Mouse (Mus musculus) intestine, embryonic 14.5 days (tissue): ENCODE measurements around the gene D430042O09Rik. TPM values are rescaled to one million over a fixed set of nuclear protein-coding genes. Genes with fewer than 3 reads are reported as not detected.

Experiments used
- ATAC-seq: fragments of 200-750 bp; cut with Nextera tagmentation; replicated peaks from 2 replicates; pipeline ENCODE4 v1.8.0; 2017; ENCODE audit warnings: low read depth, moderate number of reproducible peaks, moderate TSS enrichment, moderate library complexity; ENCODE audit not compliant: low FRiP score, low TSS enrichment
- DNase-seq: peaks from one replicate; pipeline ENCODE4 v3.0.0-alpha.2; 2018; ENCODE audit warnings: low spot score
- H3K27ac ChIP-seq: fragments of 300-500 bp; sonication (generic); 2 replicates; pipeline ENCODE4 v1.5.1; 2014; ENCODE audit warnings: low read depth, mild to moderate bottlenecking, control low read depth
- H3K27me3 ChIP-seq: fragments of 300-500 bp; sonication (generic); replicated peaks from 2 replicates; pipeline ENCODE4 v1.6.1; 2014; ENCODE audit warnings: low read length, control low read depth; ENCODE audit not compliant: control insufficient read depth, insufficient read depth
- H3K36me3 ChIP-seq: fragments of 300-500 bp; sonication (generic); 2 replicates; pipeline ENCODE4 v1.6.1; 2014; ENCODE audit warnings: low read length, control low read depth; ENCODE audit not compliant: control insufficient read depth, insufficient read depth
- H3K4me1 ChIP-seq: fragments of 300-500 bp; sonication (generic); replicated peaks from 2 replicates; pipeline ENCODE4 v1.6.1; 2014; ENCODE audit warnings: low read length, control low read depth, mixed read lengths; ENCODE audit not compliant: control insufficient read depth, insufficient read depth
- H3K4me2 ChIP-seq: fragments of 300-500 bp; sonication (generic); 2 replicates; pipeline ENCODE4 v1.6.1; 2014; ENCODE audit warnings: low read length
- H3K4me3 ChIP-seq: fragments of 300-500 bp; sonication (generic); 2 replicates; pipeline ENCODE4 v1.5.1; 2014; ENCODE audit warnings: low read depth, low read length, control low read depth, mixed read lengths
- H3K9ac ChIP-seq: fragments of 300-500 bp; sonication (generic); 2 replicates; pipeline ENCODE4 v1.6.1; 2014; ENCODE audit warnings: mild to moderate bottlenecking, low read length
- H3K9me3 ChIP-seq: fragments of 300-500 bp; sonication (generic); 2 replicates; pipeline ENCODE4 v1.6.1; 2016; ENCODE audit warnings: low read length, control low read depth; ENCODE audit not compliant: control insufficient read depth
- WGBS: fragments of 180-500 bp; shearing (Covaris S2); extraction: QIAGEN DNeasy Blood & Tissue Kit; methylation state at CpG from one replicate; pipeline ENCODE4 v1.1.7; 2014; 5-methylcytosine and 5-hydroxymethylcytosine counted together
- polyA plus RNA-seq: library from polyadenylated mRNA; unstranded; fragments of >200 nt; fragmentation: Nextera tagmentation; extraction: Ambion mirVana; gene quantifications from 2 replicates; pipeline ENCODE4 v1.2.1, GENCODE M21; 2014

D430042O09Rik gene
- polyA plus RNA-seq, 1 experiment from 2014 or later, result 7.7 TPM

DNA sequence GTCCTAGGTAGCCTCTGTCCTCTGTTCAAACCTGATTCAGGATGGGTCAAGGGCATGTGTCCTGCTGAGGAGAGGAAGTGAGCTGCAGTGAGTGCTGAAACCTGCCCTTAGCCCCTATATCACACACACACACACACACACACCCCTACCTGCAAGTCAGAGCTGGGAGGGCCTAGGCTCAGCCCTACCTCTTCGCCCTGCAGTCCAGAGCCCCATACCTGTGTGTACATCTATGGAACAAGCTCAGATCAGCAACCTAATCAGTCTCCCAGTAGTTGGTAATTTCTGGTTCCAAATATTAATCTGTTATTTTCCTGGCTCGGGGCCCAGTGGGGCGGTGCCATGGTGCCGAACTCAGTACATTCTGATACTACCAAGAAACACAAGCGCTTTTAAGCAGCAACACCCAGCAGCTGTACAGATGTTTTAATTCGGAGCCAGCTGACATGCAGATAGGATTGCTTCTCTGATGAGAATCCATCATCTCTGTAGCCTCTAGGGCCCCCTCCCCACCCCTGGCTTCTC is 166.3 kb downstream of the D430042O09Rik start:
- no peak for DNase-seq
- Histone ChIP-seq H3K27ac (no peak overlapping the region), H3K9ac (no peak overlapping the region), H3K36me3 (no peaks in the 10 kb centered on the region), H3K4me2 (no peak overlapping the region), H3K4me3 (no peak overlapping the region), H3K4me1 (peaks cover 7% of the 10 kb centered on the region; the same call in 1 of the 2 replicates), H3K27me3 (no peaks in the 10 kb centered on the region), H3K9me3 (no peaks in the 10 kb centered on the region)
- 65% methylated on average over 6 of the region's 6 CpGs for whole genome bisulfite sequencing
- ATAC-seq, result no peak

DNA sequence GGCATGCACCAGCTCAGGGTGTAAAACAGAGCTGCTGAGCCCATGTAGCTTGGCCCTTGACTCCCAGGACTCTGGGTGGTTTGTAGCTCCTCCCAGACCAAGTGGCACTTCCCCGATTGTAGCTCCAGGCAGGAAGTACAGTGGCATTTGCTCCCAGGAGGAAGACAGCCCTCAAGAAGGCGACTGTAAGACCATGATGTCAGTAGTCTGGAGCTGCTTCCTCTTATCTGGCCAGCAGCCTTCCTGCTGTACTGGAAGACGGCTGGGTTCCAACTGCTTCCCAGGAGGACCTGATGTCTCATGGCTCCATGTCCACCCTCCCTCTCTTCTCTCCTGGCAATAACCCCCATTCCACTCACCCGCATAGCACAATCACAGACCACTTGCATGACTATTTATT is 170.4 kb downstream of the D430042O09Rik start:
- Histone ChIP-seq H3K4me1 (0 out of 2 replicates have a peak, but pooled peaks cover 4% of the 10 kb centered on the region), H3K9ac (no peak overlapping the region), H3K4me3 (no peak overlapping the region), H3K4me2 (no peak overlapping the region), H3K27me3 (no peaks in the 10 kb centered on the region), H3K27ac (no peak overlapping the region), H3K9me3 (no peaks in the 10 kb centered on the region), H3K36me3 (no peaks in the 10 kb centered on the region)
- no peak for DNase-seq
- WGBS, result 67% methylated on average over 4 of the region's 4 CpGs
- no peak for ATAC-seq

DNA sequence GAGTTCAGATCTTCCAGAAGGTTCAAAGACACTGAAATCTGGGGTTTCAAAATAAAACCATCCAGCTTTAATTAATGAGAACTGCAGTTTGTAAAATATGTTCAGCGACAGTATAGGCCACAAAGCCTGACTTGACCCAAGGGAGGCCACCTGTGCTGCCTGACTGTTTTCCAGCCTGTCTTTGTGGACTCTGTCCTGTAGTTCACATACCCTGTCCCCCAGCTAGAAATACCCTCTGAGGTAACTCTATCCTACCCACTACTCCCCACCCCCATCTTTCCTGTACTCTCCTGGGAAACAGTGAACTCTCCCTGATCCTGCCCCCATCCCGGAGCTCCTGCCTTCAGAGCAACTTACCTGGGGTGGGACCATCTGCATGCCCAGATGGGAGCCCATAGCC is 175.5 kb downstream of the D430042O09Rik start:
- no peaks in the 10 kb centered on the region for H3K4me1 ChIP-seq
- H3K4me2 ChIP-seq, result no peak overlapping the region
- DNase-seq (no peak), ATAC-seq (no peak)
- H3K9ac ChIP-seq, result no peak overlapping the region
- H3K4me3 ChIP-seq, result no peak overlapping the region
- 77% methylated on average over 2 of the region's 2 CpGs for WGBS
- no peak overlapping the region for H3K27ac ChIP-seq
- no peaks in the 10 kb centered on the region for H3K27me3 ChIP-seq
- no peaks in the 10 kb centered on the region for H3K9me3 ChIP-seq
- no peaks in the 10 kb centered on the region for H3K36me3 ChIP-seq

DNA sequence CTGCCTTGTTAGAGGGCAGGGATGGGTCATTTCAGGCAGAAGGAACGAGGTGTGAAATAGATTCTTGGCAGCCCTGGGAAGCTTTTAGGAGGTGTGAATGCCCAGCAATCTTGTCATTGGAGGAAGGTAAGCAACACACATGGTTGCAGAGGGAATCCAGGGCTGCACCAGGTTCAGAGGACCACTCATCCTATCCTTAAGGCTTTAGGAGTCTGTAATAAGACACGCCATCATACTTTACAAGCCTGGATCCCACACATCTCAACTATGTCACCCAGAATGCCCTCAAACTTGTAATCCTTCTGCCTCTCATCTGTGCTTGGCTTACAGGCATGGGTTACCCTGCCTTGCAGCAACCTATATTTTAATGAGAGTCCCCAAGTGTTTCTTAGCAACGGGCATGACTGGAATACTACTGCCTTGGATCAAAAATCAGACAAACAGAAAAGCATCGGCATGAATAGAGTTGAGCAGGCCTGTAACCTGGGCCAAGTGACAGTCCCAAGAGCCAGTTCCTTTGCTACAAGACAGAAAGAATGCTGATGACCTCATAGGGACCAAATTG is 178.5 kb downstream of the D430042O09Rik start:
- Histone ChIP-seq H3K9ac (no peak overlapping the region), H3K36me3 (no peaks in the 10 kb centered on the region), H3K27ac (no peak overlapping the region), H3K9me3 (no peaks in the 10 kb centered on the region), H3K4me1 (no peaks in the 10 kb centered on the region), H3K4me3 (no peak overlapping the region), H3K27me3 (no peaks in the 10 kb centered on the region), H3K4me2 (no peak overlapping the region)
- WGBS, result 68% methylated on average over 4 of the region's 4 CpGs
- no peak for DNase-seq
- ATAC-seq, result no peak

DNA sequence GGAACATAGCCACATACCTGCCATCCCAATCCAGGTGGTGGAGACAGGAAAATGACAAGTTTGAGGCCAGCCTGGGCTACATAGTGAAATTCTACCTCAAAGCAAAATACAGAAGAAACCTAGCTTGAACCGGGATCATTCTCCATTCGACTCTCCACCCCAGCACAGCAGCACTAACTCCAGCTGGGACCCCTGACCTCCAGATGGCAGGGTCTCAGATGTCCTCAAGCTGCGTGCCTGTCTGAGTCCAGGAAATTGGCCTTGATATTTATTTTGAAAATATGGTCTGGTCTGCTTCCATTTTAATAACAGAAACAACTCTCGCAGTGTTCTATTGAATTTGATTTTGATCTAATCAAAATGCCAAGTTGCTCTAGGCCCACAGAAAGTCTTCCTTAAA is 179.4 kb downstream of the D430042O09Rik start:
- H3K27me3 ChIP-seq, result no peaks in the 10 kb centered on the region
- no peak overlapping the region for H3K4me2 ChIP-seq
- H3K9ac ChIP-seq, result no peak overlapping the region
- H3K27ac ChIP-seq, result no peak overlapping the region
- no peaks in the 10 kb centered on the region for H3K4me1 ChIP-seq
- 44% methylated on average over 4 of the region's 4 CpGs for WGBS
- no peak overlapping the region for H3K4me3 ChIP-seq
- DNase-seq (no peak), ATAC-seq (no peak)
- no peaks in the 10 kb centered on the region for H3K36me3 ChIP-seq
- H3K9me3 ChIP-seq, result no peaks in the 10 kb centered on the region

DNA sequence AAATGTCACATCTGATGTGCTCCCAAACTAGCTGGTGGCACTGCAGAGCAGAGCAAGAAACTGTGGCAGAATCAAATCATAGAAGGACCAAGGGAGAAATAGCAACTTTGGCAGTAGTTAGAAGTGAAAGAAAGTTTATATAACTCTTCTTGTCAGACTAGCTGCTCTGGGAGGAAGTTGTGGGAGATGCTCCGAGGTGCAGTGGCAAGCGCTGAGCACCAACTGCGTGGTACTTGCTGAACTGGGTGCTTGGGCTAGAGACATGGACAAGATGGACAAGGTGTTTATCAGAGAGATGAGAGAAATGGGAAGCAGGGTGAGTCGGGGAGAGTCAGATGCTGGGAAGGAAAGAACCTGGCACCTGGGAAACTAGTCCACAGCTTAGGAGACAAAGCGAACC is 180.1 kb downstream of the D430042O09Rik start:
- H3K4me1 ChIP-seq, result no peaks in the 10 kb centered on the region
- H3K27ac ChIP-seq, result no peak overlapping the region
- no peaks in the 10 kb centered on the region for H3K9me3 ChIP-seq
- H3K9ac ChIP-seq, result no peak overlapping the region
- 80% methylated on average over 5 of the region's 5 CpGs for WGBS
- ATAC-seq (no peak), DNase-seq (no peak)
- H3K36me3 ChIP-seq, result no peaks in the 10 kb centered on the region
- no peak overlapping the region for H3K4me2 ChIP-seq
- no peak overlapping the region for H3K4me3 ChIP-seq
- H3K27me3 ChIP-seq, result no peaks in the 10 kb centered on the region

DNA sequence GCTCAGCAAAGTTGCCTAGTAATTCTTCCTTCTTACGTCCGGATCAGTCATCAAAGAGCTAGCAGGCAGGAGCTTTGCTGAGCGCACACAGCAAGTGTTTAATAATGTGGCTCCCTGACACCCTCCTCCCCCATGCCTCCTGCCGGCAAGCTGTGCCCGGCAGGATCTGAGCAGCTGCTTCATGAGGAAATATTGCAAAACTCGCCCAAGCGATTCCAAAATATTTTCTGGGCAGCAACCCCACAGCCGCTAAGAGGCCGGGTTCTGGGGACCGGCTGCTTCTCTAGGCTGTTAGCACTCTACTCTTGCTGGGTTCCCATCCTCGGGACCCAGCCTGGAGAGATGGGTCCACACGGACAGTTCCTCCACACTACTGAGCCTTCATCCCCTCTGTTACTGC is 180.7 kb downstream of the D430042O09Rik start:
- Histone ChIP-seq H3K4me1 (no peaks in the 10 kb centered on the region), H3K36me3 (no peaks in the 10 kb centered on the region), H3K27ac (no peak overlapping the region), H3K4me2 (no peak overlapping the region), H3K4me3 (no peak overlapping the region), H3K27me3 (no peaks in the 10 kb centered on the region), H3K9ac (no peak overlapping the region), H3K9me3 (no peaks in the 10 kb centered on the region)
- ATAC-seq, result no peak
- WGBS, result 63% methylated on average over 12 of the region's 12 CpGs
- DNase-seq, result no peak

DNA sequence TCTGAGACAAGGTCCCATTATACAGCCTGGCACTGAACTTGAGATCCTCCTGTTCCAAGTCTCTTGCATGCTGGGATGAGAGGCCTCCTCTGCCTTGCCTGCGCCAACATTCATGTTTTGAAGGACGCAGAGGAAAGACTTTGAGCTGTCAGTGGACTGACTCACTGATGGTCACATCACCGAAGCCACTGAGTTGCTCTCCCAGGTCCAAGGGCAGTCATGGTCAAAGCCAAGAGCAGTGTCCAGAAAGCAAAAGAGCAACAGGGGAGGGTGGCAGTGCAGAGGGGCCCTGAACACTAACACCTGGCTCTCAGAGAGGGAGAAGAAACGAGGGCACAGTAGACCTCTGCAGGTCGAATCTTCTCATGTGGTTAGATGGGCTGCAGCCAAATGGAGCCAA is 185.9 kb downstream of the D430042O09Rik start:
- H3K4me1 ChIP-seq, result no peaks in the 10 kb centered on the region
- no peak overlapping the region for H3K9ac ChIP-seq
- no peak for ATAC-seq
- H3K4me2 ChIP-seq, result no peak overlapping the region
- H3K4me3 ChIP-seq, result no peak overlapping the region
- no peak for DNase-seq
- H3K27me3 ChIP-seq, result no peaks in the 10 kb centered on the region
- H3K27ac ChIP-seq, result no peak overlapping the region
- no peaks in the 10 kb centered on the region for H3K9me3 ChIP-seq
- no peaks in the 10 kb centered on the region for H3K36me3 ChIP-seq
- WGBS, result 97% methylated on average over 5 of the region's 5 CpGs

DNA sequence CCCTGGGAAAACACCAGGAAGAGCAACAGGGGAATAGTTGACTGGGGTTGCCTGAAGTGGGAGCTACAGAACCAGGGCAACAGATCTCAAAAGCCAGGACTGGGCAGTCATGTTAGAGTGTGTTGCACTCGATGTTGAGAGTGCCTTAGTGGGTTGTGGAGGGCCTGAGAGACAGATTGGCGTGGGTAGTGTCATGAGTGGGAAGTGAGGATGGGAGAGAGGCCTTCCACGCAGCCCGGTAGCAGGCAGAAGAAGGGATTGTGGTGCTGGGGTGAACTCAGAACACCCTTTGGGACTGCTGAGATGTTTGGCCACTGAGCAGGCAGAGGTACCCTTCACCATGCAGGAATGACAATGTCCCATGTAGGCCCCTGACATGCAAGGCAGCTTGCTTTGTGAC is 189.4 kb downstream of the D430042O09Rik start:
- no peak overlapping the region for H3K27ac ChIP-seq
- ATAC-seq (no peak), DNase-seq (no peak)
- H3K4me3 ChIP-seq, result no peak overlapping the region
- H3K9ac ChIP-seq, result no peak overlapping the region
- no peaks in the 10 kb centered on the region for H3K27me3 ChIP-seq
- 88% methylated on average over 4 of the region's 4 CpGs for WGBS
- no peaks in the 10 kb centered on the region for H3K4me1 ChIP-seq
- H3K4me2 ChIP-seq, result no peak overlapping the region
- H3K36me3 ChIP-seq, result no peaks in the 10 kb centered on the region
- no peaks in the 10 kb centered on the region for H3K9me3 ChIP-seq
